8 mouse cellular contexts compared by ENCODE assay signal in genomic region chr11:4487401-4487965, GRCm38 (mm10). TPM values are rescaled to one million over a fixed set of nuclear protein-coding genes. Genes with fewer than 3 reads are reported as not detected.
A peak's percentile ranks its signal among the peaks of the same experiment; 100 is the strongest.
DNase-seq lines count a peak whose midpoint lies in the region; ATAC-seq and TF ChIP-seq lines count a peak whose summit lies in the region.

No protein-coding gene starts in this region.

- TF ChIP-seq CTCF in forebrain, postnatal 0 days (IDR thresholded peaks at IDR 0.05; ENCODE audit: low read depth): no peak

- no peak overlapping the region for H3K4me3 ChIP-seq in forebrain, postnatal 0 days (ENCODE audit: low read depth, low read length)

- peak; percentile 25 to 37 for DNase-seq in left cerebral cortex, postnatal 14 days (ENCODE audit: low spot score in 2 of 2)
- no peak for DNase-seq in left cerebral cortex, adult 8-10 months (ENCODE audit: low spot score in 2 of 2)
- DNase-seq in cerebellum, adult 11 months: peak; percentile 33
- DNase-seq in forebrain, postnatal 0 days: peak; percentile 46
- peak; percentile 76 for DNase-seq in lung, postnatal 10 days
- DNase-seq in gastrocnemius, postnatal 25 days: no peak
- no peak for DNase-seq in T-cell, adult 2 months (ENCODE audit: low spot score)
- no peak for DNase-seq in frontal cortex, adult 2 months (ENCODE audit: extremely low spot score in 1 of 2, low spot score in 1 of 2)

- peak; percentile 63; the same call in 1 of the 2 replicates for ATAC-seq in forebrain, postnatal 0 days

- no peak overlapping the region for H3K9ac ChIP-seq in forebrain, postnatal 0 days

- H3K4me1 ChIP-seq in forebrain, postnatal 0 days (ENCODE audit: insufficient read depth): peaks cover 3% of the 10 kb centered on the region; the same call in 1 of the 2 replicates

- no peak overlapping the region for H3K4me2 ChIP-seq in forebrain, postnatal 0 days (ENCODE audit: low read depth)

- no peak overlapping the region for H3K27ac ChIP-seq in forebrain, postnatal 0 days (ENCODE audit: low read depth, low read length)

- no peaks in the 10 kb centered on the region for H3K27me3 ChIP-seq in forebrain, postnatal 0 days (ENCODE audit: insufficient read depth, low read length)

- WGBS in forebrain, postnatal 0 days: 67% methylated on average over 8 of the region's 8 CpGs

- intact Hi-C loops in left cerebral cortex, postnatal 14 days (cut with DNase I): no loop called here

- peaks cover 88% of the 10 kb centered on the region for H3K36me3 ChIP-seq in forebrain, postnatal 0 days (ENCODE audit: insufficient read depth)

- H3K9me3 ChIP-seq in forebrain, postnatal 0 days (ENCODE audit: low read length): no peaks in the 10 kb centered on the region

RNA-seq across cellular contexts. Expression of gene Hormad2, which starts 46.6 kb away (rescaled TPM):
- not detected for total RNA-seq in left cerebral cortex, postnatal 14 days (2021)
- under 1 TPM in 1 of 4 experiments, not detected in 3; 0.23 TPM for total RNA-seq in left cerebral cortex, adult 8-10 months (2022)
- not detected in 2 replicates for total RNA-seq in forebrain, postnatal 0 days (2014; rRNA removed)
- polyA plus RNA-seq in forebrain, postnatal 0 days (2015; fragmentation: Nextera tagmentation; extraction: Ambion mirVana): 0.09 TPM in 1 of 2 replicates, not detected in the other
- not detected for total RNA-seq in gastrocnemius, postnatal 25 days (2021)
- 0.19 and 0.36 TPM in 2 replicates for polyA plus RNA-seq in frontal cortex, adult 2 months (2012; rRNA removed)

Comparison
In these comparisons a context has a peak if more than half of its experiments do, and no peak if none do; other contexts are left out.
1. DNase-seq: peak in left cerebral cortex, postnatal 14 days (2 of 2), cerebellum, adult 11 months (single experiment), forebrain, postnatal 0 days (single experiment) and lung, postnatal 10 days (single experiment); none in left cerebral cortex, adult 8-10 months (0 of 2), gastrocnemius, postnatal 25 days (single experiment), T-cell, adult 2 months (single experiment) and frontal cortex, adult 2 months (0 of 2).